Mouse (Mus musculus) cerebellum, postnatal 25 days (tissue): ENCODE data around the gene Gm17509.
A peak's percentile ranks its signal among the peaks of the same experiment; 100 is the strongest.
"Not testable (repeated sequence)": the region's sequence is repeated elsewhere in the genome, so short reads cannot be mapped to it uniquely, and the experiment has no call there.

Source experiments
- DNase-seq, 2 experiments: peaks; one replicate each; pipeline ENCODE4 v3.0.0; 2021; ENCODE audit warnings: mixed read lengths in 2 of 2

The Gm17509 gene

GRCm38 (mm10) chr13:117206066-117206465, 14.8 kb downstream of the Gm17509 start:
- no peak for DNase-seq

DNA sequence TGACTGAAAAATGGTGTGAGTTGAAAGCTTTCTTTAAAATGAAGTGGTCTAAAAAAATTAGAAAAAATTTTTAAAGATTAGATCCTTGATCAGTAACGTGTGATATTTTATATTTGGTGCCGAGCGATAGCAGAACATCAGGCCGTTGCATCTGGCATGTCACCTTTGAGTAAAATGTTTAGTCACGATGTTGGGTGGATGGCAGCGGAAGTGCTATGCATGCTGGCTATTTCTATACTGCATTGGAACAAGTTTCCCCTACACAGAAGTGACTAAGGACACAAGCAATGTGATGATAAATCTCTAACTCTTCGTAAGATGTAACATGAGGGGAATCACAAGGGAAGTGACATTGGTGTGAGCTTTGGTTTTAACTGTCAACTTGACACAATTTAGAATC, 16.2 kb downstream of the Gm17509 start:
- no peak for DNase-seq

DNA sequence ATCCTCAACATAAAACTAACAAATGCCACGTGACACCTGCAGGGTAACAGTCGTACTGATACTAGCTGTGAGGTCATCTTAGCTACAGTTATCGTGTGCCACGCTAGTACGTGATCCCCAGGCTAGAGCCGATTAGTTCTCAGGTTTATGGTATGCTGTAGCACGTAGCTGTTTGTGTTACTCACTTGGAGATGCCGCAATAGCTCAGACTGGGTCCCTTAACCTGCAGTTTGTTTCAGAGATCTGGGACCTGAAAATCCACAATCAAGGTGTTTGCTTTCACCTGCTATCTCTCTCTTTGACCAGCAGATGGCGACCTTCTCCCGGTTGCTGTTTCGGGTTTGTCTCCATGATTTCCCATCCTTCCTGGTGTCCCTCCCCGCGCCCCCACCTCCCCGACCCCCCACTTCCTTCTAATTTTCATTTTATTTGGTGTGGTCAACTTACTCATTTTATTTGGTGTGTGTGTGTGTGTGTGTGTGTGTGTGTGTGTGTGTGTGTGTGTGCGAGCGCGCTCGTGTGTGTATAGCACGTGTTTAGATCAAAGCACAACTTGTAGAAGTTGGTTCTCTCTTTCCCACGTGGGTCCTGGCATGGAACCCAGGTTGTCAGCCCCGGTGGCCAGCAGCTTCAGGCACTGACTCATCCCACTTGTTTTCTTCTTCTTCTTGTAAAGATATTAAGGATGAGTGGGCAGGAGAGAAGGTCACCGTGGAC, 18.0 kb downstream of the Gm17509 start:
- peak; percentile 43 to 53 for DNase-seq

DNA sequence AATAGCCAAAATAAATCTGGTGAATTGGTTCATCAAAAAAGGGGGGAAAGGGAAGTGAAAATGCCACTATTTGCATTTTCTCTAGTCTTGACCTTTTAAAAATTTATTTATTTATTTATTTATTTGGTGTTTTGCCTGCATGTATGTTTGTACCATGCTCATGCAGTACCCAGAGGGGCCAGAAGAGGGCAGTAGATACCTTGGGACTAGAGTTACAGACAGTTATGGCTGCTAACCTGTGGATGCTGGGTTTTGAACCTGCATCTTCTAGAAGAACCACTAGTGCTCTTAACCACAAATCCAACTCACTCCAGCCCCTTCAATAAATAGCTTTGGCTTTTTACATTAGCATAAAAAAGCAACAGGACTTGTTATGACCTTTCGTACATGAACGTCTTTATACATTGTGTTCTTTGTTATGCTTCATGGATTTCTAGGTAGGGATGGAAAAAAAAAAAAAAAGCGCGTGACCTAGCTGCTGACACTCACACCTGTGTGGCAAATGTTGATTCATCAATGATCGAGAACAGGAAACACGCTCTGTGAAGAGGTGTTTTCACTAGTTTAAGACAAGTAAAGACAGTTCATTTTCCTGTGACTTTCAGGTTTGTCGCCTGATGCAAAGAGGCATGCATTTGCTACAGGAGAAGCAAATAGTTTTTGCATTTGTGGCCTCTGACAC, 22.3 kb downstream of the Gm17509 start:
- peak; percentile 81 to 91 for DNase-seq

GRCm38 (mm10) chr13:117197666-117198065, 23.2 kb downstream of the Gm17509 start:
- DNase-seq = no peak

DNA sequence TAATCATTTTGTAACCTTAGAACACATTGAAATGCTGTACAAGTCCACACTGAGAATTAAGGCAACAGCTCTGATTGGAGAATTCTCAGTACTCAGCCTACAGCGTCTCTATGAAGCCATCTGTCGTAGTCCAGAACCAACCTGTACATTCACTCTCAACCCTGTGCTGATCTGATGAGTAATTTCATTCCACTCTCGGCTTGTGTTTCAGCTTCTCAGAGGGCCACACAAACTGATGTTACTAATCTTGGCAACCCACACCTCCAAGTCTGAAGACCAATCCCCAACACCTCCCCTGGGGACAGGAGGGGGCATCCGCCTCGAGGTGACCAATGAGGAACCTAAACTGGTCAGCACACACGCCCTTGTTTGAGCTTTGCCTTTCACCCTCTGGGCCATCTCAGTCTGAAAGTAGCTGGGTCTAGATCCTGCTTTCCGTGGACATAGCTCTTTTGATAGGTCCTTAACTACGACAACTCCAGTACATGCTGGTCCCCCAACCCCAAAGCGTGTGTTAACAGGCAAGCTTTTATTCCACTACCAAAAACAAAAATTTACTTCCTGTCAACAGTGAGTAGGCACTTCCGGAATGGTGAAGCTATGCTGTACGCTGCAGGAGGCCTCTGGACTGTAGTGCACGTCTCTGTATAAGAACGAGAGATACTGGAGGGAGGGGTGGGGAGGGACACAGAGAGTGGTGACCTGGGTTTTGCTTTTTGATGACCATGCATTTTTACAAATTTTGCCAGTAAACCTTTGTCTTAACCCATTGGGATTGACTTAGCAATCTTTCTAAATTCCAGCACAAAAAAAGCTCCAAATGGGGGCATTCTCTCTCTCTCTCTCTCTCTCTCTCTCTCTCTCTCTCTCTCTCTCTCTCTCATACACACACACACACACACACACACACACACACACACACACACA, 25.0 kb downstream of the Gm17509 start:
- no peak for DNase-seq

- DNase-seq = no peak
These were observed 27.4 kb downstream of the Gm17509 start for GRCm38 (mm10) chr13:117193422-117193983.

DNA sequence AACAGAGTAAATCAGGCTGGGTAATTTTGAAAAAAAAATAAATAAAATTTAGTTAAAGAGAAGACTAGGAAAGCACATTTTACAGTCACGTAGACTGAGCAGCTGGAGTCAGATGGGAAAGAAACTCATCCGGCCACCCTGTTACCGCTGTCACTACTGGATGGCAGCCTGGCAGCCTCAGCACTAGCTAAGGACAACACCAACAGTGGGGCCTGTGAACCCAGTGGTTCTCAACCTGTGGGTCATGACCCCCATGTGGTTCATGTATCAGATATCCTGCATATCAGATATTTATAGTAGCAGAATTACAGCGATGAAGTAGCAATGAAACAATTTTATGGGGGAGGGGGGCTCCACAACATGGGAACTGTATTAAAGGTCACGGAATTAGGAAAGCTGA, 28.7 kb downstream of the Gm17509 start:
- DNase-seq = no peak

DNA sequence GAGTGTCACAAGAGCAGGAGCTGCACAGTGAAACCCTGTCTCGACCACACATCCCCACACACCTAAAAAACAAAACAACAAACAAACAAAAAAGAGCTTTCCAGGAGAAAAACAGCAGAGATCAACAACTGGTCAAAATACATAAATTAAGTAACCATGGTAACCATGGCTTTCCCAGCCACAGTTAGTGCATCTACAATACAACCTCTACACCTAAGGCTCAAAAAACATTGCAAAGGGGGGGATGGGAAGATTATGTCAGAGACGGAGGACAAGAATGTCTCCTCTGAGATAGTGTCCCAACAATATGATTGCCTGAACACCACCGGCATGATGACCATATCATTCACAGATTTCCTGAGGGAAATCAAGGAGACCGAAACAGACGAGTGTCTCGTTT, 35.5 kb downstream of the Gm17509 start:
- DNase-seq = no peak

- no peak for DNase-seq
These were observed 37.6 kb downstream of the Gm17509 start for GRCm38 (mm10) chr13:117183288-117183687.

GRCm38 (mm10) chr13:117180912-117181311, 40.0 kb downstream of the Gm17509 start:
- not testable (repeated sequence) for DNase-seq
